Mouse (Mus musculus): ENCODE results near the gene Ndufaf8. TPM values are rescaled to one million over a fixed set of nuclear protein-coding genes. Genes with fewer than 3 reads are reported as not detected.

The Ndufaf8 gene
- polyA plus RNA-seq, 1 experiment from 2014 or later: 61.2 TPM

- Histone ChIP-seq H3K36me3 (ENCODE audit: control insufficient read depth, insufficient read depth, low read length) (0 out of 2 replicates have a peak, but pooled peaks cover 7% of the 10 kb centered on the region), H3K9ac (replicated peaks; ENCODE audit: low read length) (no peak overlapping the region), H3K27me3 (ENCODE audit: control insufficient read depth, insufficient read depth, low read length) (no peaks in the 10 kb centered on the region), H3K4me3 (replicated peaks; ENCODE audit: low read depth, low read length) (no peak overlapping the region), H3K4me1 (ENCODE audit: control insufficient read depth, insufficient read depth, low read length) (peaks cover 17% of the 10 kb centered on the region), H3K9me3 (ENCODE audit: control insufficient read depth, low read length) (no peaks in the 10 kb centered on the region), H3K27ac (replicated peaks; ENCODE audit: low read depth, low read length) (no peak overlapping the region), H3K4me2 (ENCODE audit: low read length) (no peak overlapping the region)
- DNase-seq (no peak), ATAC-seq (ENCODE audit: low FRiP score, low TSS enrichment) (no peak)
- 92% methylated on average over 8 of the region's 8 CpGs for WGBS
Observed at GRCm38 (mm10) chr11:120148201-120148855, 49.6 kb downstream of the Ndufaf8 start.

GRCm38 (mm10) chr11:120149510-120150200, 50.9 kb downstream of the Ndufaf8 start:
- Histone ChIP-seq H3K4me2 (ENCODE audit: low read length) (peak overlapping the region; percentile 82), H3K4me3 (replicated peaks; ENCODE audit: low read depth, low read length) (peak overlapping the region; percentile 90), H3K27me3 (ENCODE audit: control insufficient read depth, insufficient read depth, low read length) (no peaks in the 10 kb centered on the region), H3K9me3 (ENCODE audit: control insufficient read depth, low read length) (no peaks in the 10 kb centered on the region), H3K36me3 (ENCODE audit: control insufficient read depth, insufficient read depth, low read length) (0 out of 2 replicates have a peak, but pooled peaks cover 4% of the 10 kb centered on the region), H3K9ac (replicated peaks; ENCODE audit: low read length) (peak overlapping the region; percentile 72), H3K27ac (replicated peaks; ENCODE audit: low read depth, low read length) (no peak overlapping the region), H3K4me1 (ENCODE audit: control insufficient read depth, insufficient read depth, low read length) (peaks cover 17% of the 10 kb centered on the region)
- 39% methylated on average over 6 of the region's 6 CpGs for WGBS
- no peak for DNase-seq
- no peak for ATAC-seq (ENCODE audit: low FRiP score, low TSS enrichment)

Small RNA genes within 50 kb of the gene (microRNA-seq; reads per million reads assigned to microRNA genes)
- gene Gm25948: not detected

Other genes with a start within 250 kb of the Ndufaf8 start
- 100 and 104 TPM in 2 replicates for gene Chmp6, start 185.5 kb upstream of the Ndufaf8 start, polyA plus RNA-seq (2014; fragmentation: Nextera tagmentation; extraction: Ambion mirVana)
- 11.0 and 11.2 TPM in 2 replicates for gene Baiap2, start 156.2 kb upstream of the Ndufaf8 start, polyA plus RNA-seq (2014; fragmentation: Nextera tagmentation; extraction: Ambion mirVana)
- 34.6 and 36.1 TPM in 2 replicates for gene Aatk, start 51.8 kb upstream of the Ndufaf8 start, polyA plus RNA-seq (2014; fragmentation: Nextera tagmentation; extraction: Ambion mirVana)
- 27.6 and 31.9 TPM in 2 replicates for gene Cep131, start 12.1 kb upstream of the Ndufaf8 start, polyA plus RNA-seq (2014; fragmentation: Nextera tagmentation; extraction: Ambion mirVana)
- gene Tepsin, start 197 bp upstream of the Ndufaf8 start, polyA plus RNA-seq (2014; fragmentation: Nextera tagmentation; extraction: Ambion mirVana): 15.9 and 18.0 TPM in 2 replicates
- gene Slc38a10, start 52.4 kb downstream of the Ndufaf8 start, polyA plus RNA-seq (2014; fragmentation: Nextera tagmentation; extraction: Ambion mirVana): 88.3 and 119 TPM in 2 replicates
- 20.0 and 25.9 TPM in 2 replicates for gene Bahcc1, start 134.0 kb downstream of the Ndufaf8 start, polyA plus RNA-seq (2014; fragmentation: Nextera tagmentation; extraction: Ambion mirVana)
- gene Actg1, start 249.6 kb downstream of the Ndufaf8 start, polyA plus RNA-seq (2014; fragmentation: Nextera tagmentation; extraction: Ambion mirVana): 4,502 and 4,930 TPM in 2 replicates